Mouse (Mus musculus): ENCODE data around the gene Scarb2.

- no peak for TF ChIP-seq POLR2A (IDR thresholded peaks at IDR 0.05; ENCODE audit: borderline replicate concordance, control insufficient read depth, low read depth, low read length)
- no peak for TF ChIP-seq CTCF (IDR thresholded peaks at IDR 0.05; ENCODE audit: control insufficient read depth, insufficient read depth, low read length)
Measured at GRCm38 (mm10) chr5:92498661-92499060, 8.0 kb downstream of the Scarb2 start.
